Mouse (Mus musculus): ENCODE results near the gene Gpx2. TPM values are rescaled to one million over a fixed set of nuclear protein-coding genes. Genes with fewer than 3 reads are reported as not detected.

Gene Gpx2
- polyA plus RNA-seq, 1 experiment = not detected

DNA sequence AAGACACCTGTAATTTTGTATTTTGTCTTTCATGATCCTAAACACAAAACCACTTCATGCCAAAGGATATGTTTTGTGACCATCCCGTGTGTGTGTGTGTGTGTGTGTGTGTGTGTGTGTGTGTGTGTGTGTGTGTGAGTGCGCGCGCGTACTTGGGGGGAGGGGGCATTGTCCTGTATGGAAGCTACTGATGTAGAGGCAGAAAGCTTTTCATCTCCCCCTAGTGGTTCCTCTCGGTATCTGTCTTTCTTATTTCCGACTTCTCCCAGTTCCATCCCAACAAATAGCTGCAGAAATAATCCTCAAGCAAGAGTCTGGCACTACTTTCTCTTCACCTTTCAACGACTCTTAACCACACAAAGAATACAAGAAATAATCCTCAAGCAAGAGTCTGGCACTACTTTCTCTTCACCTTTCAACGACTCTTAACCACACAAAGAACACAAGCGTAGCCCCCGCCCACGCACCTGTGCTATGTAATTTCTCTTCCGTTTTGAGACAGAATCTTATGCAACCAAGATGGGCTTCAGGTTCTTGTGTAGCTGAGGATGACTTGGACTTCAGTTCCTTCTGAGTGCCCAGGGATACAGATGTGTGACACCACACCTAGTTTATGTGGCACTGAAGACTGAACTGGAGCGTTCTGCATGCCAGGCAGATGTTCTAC is 42.6 kb downstream of the Gpx2 start:
- TF ChIP-seq POLR2A (IDR thresholded peaks at IDR 0.05; ENCODE audit: insufficient read length, low read depth) = no peak
- TF ChIP-seq REST (IDR thresholded peaks at IDR 0.05; ENCODE audit: insufficient read depth, insufficient read length) = no peak
- no peak for TF ChIP-seq MAX (IDR thresholded peaks at IDR 0.05; ENCODE audit: low read depth)
- TF ChIP-seq CEBPB (IDR thresholded peaks at IDR 0.05; ENCODE audit: insufficient read depth, poor library complexity, severe bottlenecking) = no peak
- no peak for TF ChIP-seq TCF3 (IDR thresholded peaks at IDR 0.05; ENCODE audit: insufficient read length, low read depth)
- no peak for TF ChIP-seq POLR2AphosphoS2 (IDR thresholded peaks at IDR 0.05; ENCODE audit: insufficient read length, low read depth)
- no peak for TF ChIP-seq MYOD1 (IDR thresholded peaks at IDR 0.05; ENCODE audit: control insufficient read depth in 1 of 3, insufficient read length in 2 of 3, low read depth in 2 of 3)
- TF ChIP-seq TCF12 (IDR thresholded peaks at IDR 0.05; ENCODE audit: insufficient read depth, poor library complexity, severe bottlenecking) = no peak
- TF ChIP-seq USF1 (IDR thresholded peaks at IDR 0.05; ENCODE audit: low read depth) = no peak
- no peak for TF ChIP-seq E2F4 (IDR thresholded peaks at IDR 0.05; ENCODE audit: insufficient read depth)
- TF ChIP-seq SRF (IDR thresholded peaks at IDR 0.05; ENCODE audit: control insufficient read depth, insufficient read length, low read depth) = no peak
- TF ChIP-seq MYOG (IDR thresholded peaks at IDR 0.05; ENCODE audit: control insufficient read depth in 1 of 3, insufficient read depth in 1 of 3, insufficient read length in 2 of 3, low read depth in 2 of 3) = no peak
- Histone ChIP-seq H3ac (ENCODE audit: control insufficient read depth, insufficient read length) (no peak overlapping the region), H3K4me3 (no peak overlapping the region), H3K27me3 (ENCODE audit: control insufficient read depth, insufficient read depth, insufficient read length) (no peaks in the 10 kb centered on the region), H3K4me2 (ENCODE audit: low read depth) (no peak overlapping the region), H3K36me3 (ENCODE audit: control insufficient read depth, insufficient read depth) (no peaks in the 10 kb centered on the region), H3K79me2 (ENCODE audit: control insufficient read depth, insufficient read depth) (no peaks in the 10 kb centered on the region)

DNA sequence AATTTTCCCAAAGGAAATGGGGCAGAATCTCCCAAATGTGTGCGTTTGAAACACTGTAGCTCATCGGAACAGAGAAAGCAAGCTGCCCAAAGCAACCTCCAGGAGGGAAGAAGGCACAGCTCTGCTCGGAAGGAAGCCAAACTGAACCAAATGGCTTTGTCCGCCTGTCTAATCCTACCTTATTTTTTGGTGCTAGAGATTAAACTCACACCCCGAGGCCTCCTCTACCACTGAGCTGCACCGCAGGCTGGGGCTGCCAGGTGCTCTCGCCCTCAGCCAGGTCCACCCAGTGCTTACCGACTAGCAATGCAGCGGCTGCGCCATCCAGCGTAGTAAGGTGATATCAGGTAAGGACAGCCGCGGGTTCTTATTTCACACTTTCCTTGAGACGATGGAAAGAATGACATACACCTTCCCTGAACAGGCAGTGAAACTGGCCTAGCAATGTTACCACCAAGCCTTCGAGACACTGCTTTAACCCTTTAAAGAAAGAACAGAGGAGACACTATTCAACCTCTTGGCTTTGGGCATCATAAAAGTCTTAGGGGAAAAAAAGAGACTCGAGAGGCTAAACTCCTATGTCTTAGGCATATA is 44.4 kb downstream of the Gpx2 start:
- no peaks in the 10 kb centered on the region for H3K36me3 ChIP-seq (ENCODE audit: control insufficient read depth, insufficient read depth)
- H3K79me2 ChIP-seq (ENCODE audit: control insufficient read depth, insufficient read depth) = no peaks in the 10 kb centered on the region
- no peak overlapping the region for H3K4me2 ChIP-seq (ENCODE audit: low read depth)
- no peak overlapping the region for H3K4me3 ChIP-seq
- no peak for TF ChIP-seq CEBPB (IDR thresholded peaks at IDR 0.05; ENCODE audit: insufficient read depth, poor library complexity, severe bottlenecking)
- TF ChIP-seq E2F4 (IDR thresholded peaks at IDR 0.05; ENCODE audit: insufficient read depth) = no peak
- no peak for TF ChIP-seq MAX (IDR thresholded peaks at IDR 0.05; ENCODE audit: low read depth)
- TF ChIP-seq POLR2A (IDR thresholded peaks at IDR 0.05; ENCODE audit: insufficient read length, low read depth) = no peak
- no peak for TF ChIP-seq SRF (IDR thresholded peaks at IDR 0.05; ENCODE audit: control insufficient read depth, insufficient read length, low read depth)
- no peak for TF ChIP-seq USF1 (IDR thresholded peaks at IDR 0.05; ENCODE audit: low read depth)
- no peak for TF ChIP-seq POLR2AphosphoS2 (IDR thresholded peaks at IDR 0.05; ENCODE audit: insufficient read length, low read depth)
- TF ChIP-seq REST (IDR thresholded peaks at IDR 0.05; ENCODE audit: insufficient read depth, insufficient read length) = no peak
- no peak for TF ChIP-seq MYOG (IDR thresholded peaks at IDR 0.05; ENCODE audit: control insufficient read depth in 1 of 3, insufficient read depth in 1 of 3, insufficient read length in 2 of 3, low read depth in 2 of 3)
- H3ac ChIP-seq (ENCODE audit: control insufficient read depth, insufficient read length) = no peak overlapping the region
- no peaks in the 10 kb centered on the region for H3K27me3 ChIP-seq (ENCODE audit: control insufficient read depth, insufficient read depth, insufficient read length)

Other genes starting within 250 kb of the Gpx2 start
- 0.42 TPM for gene Sptb, start 85.0 kb downstream of the Gpx2 start, polyA plus RNA-seq (2012; fragmentation: generic; extraction: Trizol)
- gene Churc1, start 30.0 kb downstream of the Gpx2 start, polyA plus RNA-seq (2012; fragmentation: generic; extraction: Trizol) = 73.6 TPM
- 23.8 TPM for gene Fntb, start 30.0 kb downstream of the Gpx2 start, polyA plus RNA-seq (2012; fragmentation: generic; extraction: Trizol)
- 0.13 TPM for gene Rab15, start 27.4 kb upstream of the Gpx2 start, polyA plus RNA-seq (2012; fragmentation: generic; extraction: Trizol)
- 33.6 TPM for gene Max, start 166.6 kb upstream of the Gpx2 start, polyA plus RNA-seq (2012; fragmentation: generic; extraction: Trizol)